Mouse (Mus musculus) thymus, adult 2 months (tissue): Measurements from ENCODE around the gene Hsd17b12. TPM values are rescaled to one million over a fixed set of nuclear protein-coding genes. Genes with fewer than 3 reads are reported as not detected.

Experiments
- DNase-seq: peaks from one replicate; pipeline ENCODE4 v3.0.0; 2021
- H3K27ac ChIP-seq: fragments of 200-500 bp; 2 replicates; pipeline ENCODE4 v1.5.1; 2012; ENCODE audit warnings: low read length, control low read depth; ENCODE audit not compliant: control insufficient read depth, insufficient read depth
- H3K27me3 ChIP-seq: fragments of 200-500 bp; 2 replicates; pipeline ENCODE4 v1.6.1; 2012; ENCODE audit warnings: mild to moderate bottlenecking, low read length, moderate library complexity, mixed read lengths; ENCODE audit not compliant: control insufficient read depth, insufficient read depth
- H3K36me3 ChIP-seq: fragments of 200-500 bp; 2 replicates; pipeline ENCODE4 v1.6.1; 2012; ENCODE audit warnings: mild to moderate bottlenecking, low read length, moderate library complexity; ENCODE audit not compliant: control insufficient read depth, insufficient read depth
- H3K4me1 ChIP-seq: fragments of 200-500 bp; replicated peaks from 2 replicates; pipeline ENCODE4 v1.6.1; 2012; ENCODE audit warnings: low read length; ENCODE audit not compliant: control insufficient read depth, insufficient read depth
- H3K4me3 ChIP-seq: fragments of 200-500 bp; 2 replicates; pipeline ENCODE4 v1.5.1; 2012; ENCODE audit warnings: mild to moderate bottlenecking, low read length, control low read depth, moderate library complexity; ENCODE audit not compliant: control insufficient read depth, insufficient read depth
- CTCF ChIP-seq: fragments of 200-500 bp; IDR thresholded peaks from 2 replicates; pipeline ENCODE4 v1.5.1; 2012; ENCODE audit warnings: mild to moderate bottlenecking, control low read depth, low read length, moderate library complexity, borderline replicate concordance; ENCODE audit not compliant: control insufficient read depth, poor library complexity, insufficient read depth; ENCODE audit errors: extremely low read depth
- POLR2A ChIP-seq: fragments of 200-500 bp; IDR thresholded peaks from 2 replicates; pipeline ENCODE4 v1.6.1; 2012; ENCODE audit warnings: mild to moderate bottlenecking, low read length, control low read depth, moderate library complexity; ENCODE audit not compliant: control insufficient read depth, poor library complexity, insufficient read depth; ENCODE audit errors: extremely low read depth
- WGBS: fragments of 180-500 bp; shearing (Covaris S2); methylation state at CpG from one replicate; pipeline ENCODE4 v1.1.7; 2018; 5-methylcytosine and 5-hydroxymethylcytosine counted together
- polyA plus RNA-seq: library from polyadenylated mRNA; depleted of rRNA; stranded (reverse); fragments of >200 nt; gene quantifications from 2 replicates; pipeline ENCODE4 v1.2.3, GENCODE M21; 2012

Gene Hsd17b12
- polyA plus RNA-seq, 1 experiment, result 18.5 TPM

GRCm38 (mm10) chr2:94141293-94141692 lies 16.5 kb downstream of the Hsd17b12 start:
- no peak for TF ChIP-seq CTCF
- no peak for TF ChIP-seq POLR2A
- DNase-seq, result no peak
- H3K4me1 ChIP-seq, result no peaks in the 10 kb centered on the region
- no peak overlapping the region for H3K27ac ChIP-seq
- no peaks in the 10 kb centered on the region for H3K27me3 ChIP-seq
- WGBS, result 85% methylated on average over 3 of the region's 3 CpGs
- no peak overlapping the region for H3K4me3 ChIP-seq
- H3K36me3 ChIP-seq, result no peaks in the 10 kb centered on the region

GRCm38 (mm10) chr2:94138469-94139390 lies 19.0 kb downstream of the Hsd17b12 start:
- no peak overlapping the region for H3K4me3 ChIP-seq
- H3K36me3 ChIP-seq, result no peaks in the 10 kb centered on the region
- no peaks in the 10 kb centered on the region for H3K4me1 ChIP-seq
- no peak for DNase-seq
- H3K27ac ChIP-seq, result no peak overlapping the region
- 95% methylated on average over 3 of the region's 3 CpGs for WGBS
- TF ChIP-seq CTCF (no peak), POLR2A (no peak)
- no peaks in the 10 kb centered on the region for H3K27me3 ChIP-seq

GRCm38 (mm10) chr2:94136837-94137236 lies 20.9 kb downstream of the Hsd17b12 start:
- Histone ChIP-seq H3K4me3 (no peak overlapping the region), H3K27me3 (no peaks in the 10 kb centered on the region), H3K36me3 (no peaks in the 10 kb centered on the region), H3K27ac (no peak overlapping the region), H3K4me1 (no peaks in the 10 kb centered on the region)
- TF ChIP-seq CTCF, result no peak
- no peak for TF ChIP-seq POLR2A
- DNase-seq, result no peak
- 33% methylated on average over 3 of the region's 3 CpGs for WGBS

- Histone ChIP-seq H3K36me3 (no peaks in the 10 kb centered on the region), H3K4me1 (no peaks in the 10 kb centered on the region), H3K27me3 (no peaks in the 10 kb centered on the region), H3K27ac (no peak overlapping the region), H3K4me3 (no peak overlapping the region)
- DNase-seq, result no peak
- TF ChIP-seq POLR2A, result no peak
- TF ChIP-seq CTCF, result no peak
- 91% methylated on average over 3 of the region's 3 CpGs for WGBS
Measured at GRCm38 (mm10) chr2:94128496-94128895, 29.3 kb downstream of the Hsd17b12 start.

- no peak for TF ChIP-seq POLR2A
- Histone ChIP-seq H3K27ac (no peak overlapping the region), H3K4me1 (no peaks in the 10 kb centered on the region), H3K4me3 (no peak overlapping the region), H3K27me3 (no peaks in the 10 kb centered on the region), H3K36me3 (no peaks in the 10 kb centered on the region)
- WGBS, result 67% methylated on average over 7 of the region's 7 CpGs
- no peak for DNase-seq
Measured at GRCm38 (mm10) chr2:94122182-94123041, 35.4 kb downstream of the Hsd17b12 start.

GRCm38 (mm10) chr2:94103758-94104157 lies 54.0 kb downstream of the Hsd17b12 start:
- TF ChIP-seq CTCF, result no peak
- Histone ChIP-seq H3K27me3 (no peaks in the 10 kb centered on the region), H3K27ac (no peak overlapping the region), H3K4me1 (no peaks in the 10 kb centered on the region), H3K36me3 (no peaks in the 10 kb centered on the region), H3K4me3 (no peak overlapping the region)
- DNase-seq, result no peak
- WGBS, result 99% methylated on average over 2 of the region's 2 CpGs
